Comparison of ENCODE assay signal across 14 mouse cellular contexts in genomic region chr14:76742297-76742696, GRCm38 (mm10).
"Had no signal": no experiment of that assay in that cellular context is flagged by ENCODE, and none has a peak within 500 bp of the region (broad histone marks: within the 10 kb centered on the region; RNA-seq: fewer than 3 reads in every experiment).

No protein-coding gene starts in this region.

- DNase-seq: kidney, adult 8-10 months; kidney, postnatal 36 days; layer of hippocampus, adult 9-11 months; layer of hippocampus, postnatal 36 days; lung, postnatal 14 days; midbrain, embryonic 14.5 days; right cerebral cortex, adult 18-20 months; right cerebral cortex, postnatal 4 days; spleen, adult 18-20 months; thymus, adult 2 months; thymus, postnatal 25 days had no signal

- ATAC-seq: liver, embryonic 12.5 days had no signal

- H3K36me3 ChIP-seq: limb, embryonic 15.5 days; liver, embryonic 12.5 days; lung, embryonic 15.5 days had no signal

- H3K4me3 ChIP-seq: limb, embryonic 15.5 days; liver, embryonic 12.5 days; lung, embryonic 15.5 days had no signal

- H3K27me3 ChIP-seq: limb, embryonic 15.5 days; liver, embryonic 12.5 days; lung, embryonic 15.5 days had no signal
